Mouse (Mus musculus): Measurements from ENCODE around the gene Aff1. TPM values are rescaled to one million over a fixed set of nuclear protein-coding genes. Genes with fewer than 3 reads are reported as not detected.

The Aff1 gene
- polyA plus RNA-seq, 1 experiment from 2014 or later = 19.3 TPM

GRCm38 (mm10) chr5:103736553-103737207, 44.5 kb downstream of the Aff1 start:
- Histone ChIP-seq H3K4me3 (ENCODE audit: low read depth, low read length) (no peak overlapping the region), H3K4me2 (peak overlapping the region; percentile 64), H3K4me1 (replicated peaks; ENCODE audit: control insufficient read depth, insufficient read depth, low read length) (peaks cover 40% of the 10 kb centered on the region), H3K36me3 (ENCODE audit: control insufficient read depth, insufficient read depth, low read length) (no peaks in the 10 kb centered on the region), H3K27ac (ENCODE audit: low read depth, low read length) (peak overlapping the region; percentile 92), H3K27me3 (replicated peaks; ENCODE audit: control insufficient read depth, insufficient read depth, low read length) (no peaks in the 10 kb centered on the region), H3K9ac (ENCODE audit: low read depth, low read length) (peak overlapping the region; percentile 39), H3K9me3 (ENCODE audit: control insufficient read depth, low read length) (no peaks in the 10 kb centered on the region)
- ATAC-seq (replicated peaks; ENCODE audit: low FRiP score) (no peak), DNase-seq (ENCODE audit: low spot score) (no peak)
- WGBS = 29% methylated on average over 6 of the region's 6 CpGs

GRCm38 (mm10) chr5:103737208-103738066, 45.3 kb downstream of the Aff1 start:
- Histone ChIP-seq H3K27me3 (replicated peaks; ENCODE audit: control insufficient read depth, insufficient read depth, low read length) (no peaks in the 10 kb centered on the region), H3K36me3 (ENCODE audit: control insufficient read depth, insufficient read depth, low read length) (no peaks in the 10 kb centered on the region), H3K4me2 (peak overlapping the region; percentile 64), H3K4me1 (replicated peaks; ENCODE audit: control insufficient read depth, insufficient read depth, low read length) (peaks cover 47% of the 10 kb centered on the region), H3K27ac (ENCODE audit: low read depth, low read length) (peak overlapping the region; percentile 92), H3K9ac (ENCODE audit: low read depth, low read length) (peak overlapping the region; percentile 51), H3K9me3 (ENCODE audit: control insufficient read depth, low read length) (no peaks in the 10 kb centered on the region), H3K4me3 (ENCODE audit: low read depth, low read length) (no peak overlapping the region)
- WGBS = 31% methylated on average over 26 of the region's 26 CpGs
- ATAC-seq (replicated peaks; ENCODE audit: low FRiP score) = peak; percentile 92
- DNase-seq (ENCODE audit: low spot score) = peak; percentile 62

- H3K4me2 ChIP-seq = peak overlapping the region; percentile 64
- H3K4me3 ChIP-seq (ENCODE audit: low read depth, low read length) = no peak overlapping the region
- WGBS = 55% methylated on average over 5 of the region's 5 CpGs
- no peaks in the 10 kb centered on the region for H3K9me3 ChIP-seq (ENCODE audit: control insufficient read depth, low read length)
- H3K27me3 ChIP-seq (replicated peaks; ENCODE audit: control insufficient read depth, insufficient read depth, low read length) = no peaks in the 10 kb centered on the region
- H3K9ac ChIP-seq (ENCODE audit: low read depth, low read length) = no peak overlapping the region
- no peaks in the 10 kb centered on the region for H3K36me3 ChIP-seq (ENCODE audit: control insufficient read depth, insufficient read depth, low read length)
- DNase-seq (ENCODE audit: low spot score) = no peak
- peak overlapping the region; percentile 92 for H3K27ac ChIP-seq (ENCODE audit: low read depth, low read length)
- peaks cover 53% of the 10 kb centered on the region for H3K4me1 ChIP-seq (replicated peaks; ENCODE audit: control insufficient read depth, insufficient read depth, low read length)
- no peak for ATAC-seq (replicated peaks; ENCODE audit: low FRiP score)
Measured at GRCm38 (mm10) chr5:103738509-103738908, 46.3 kb downstream of the Aff1 start.

- WGBS = 63% methylated on average over 5 of the region's 5 CpGs
- peak overlapping the region; percentile 39 for H3K4me2 ChIP-seq
- peaks cover 53% of the 10 kb centered on the region for H3K4me1 ChIP-seq (replicated peaks; ENCODE audit: control insufficient read depth, insufficient read depth, low read length)
- H3K27me3 ChIP-seq (replicated peaks; ENCODE audit: control insufficient read depth, insufficient read depth, low read length) = no peaks in the 10 kb centered on the region
- H3K4me3 ChIP-seq (ENCODE audit: low read depth, low read length) = no peak overlapping the region
- DNase-seq (ENCODE audit: low spot score) = no peak
- peak; percentile 21 for ATAC-seq (replicated peaks; ENCODE audit: low FRiP score)
- H3K9ac ChIP-seq (ENCODE audit: low read depth, low read length) = no peak overlapping the region
- H3K36me3 ChIP-seq (ENCODE audit: control insufficient read depth, insufficient read depth, low read length) = no peaks in the 10 kb centered on the region
- no peaks in the 10 kb centered on the region for H3K9me3 ChIP-seq (ENCODE audit: control insufficient read depth, low read length)
- peak overlapping the region; percentile 72 for H3K27ac ChIP-seq (ENCODE audit: low read depth, low read length)
Measured at GRCm38 (mm10) chr5:103739163-103739562, 47.0 kb downstream of the Aff1 start.

GRCm38 (mm10) chr5:103740093-103740902, 48.1 kb downstream of the Aff1 start:
- ATAC-seq (replicated peaks; ENCODE audit: low FRiP score) (no peak), DNase-seq (ENCODE audit: low spot score) (no peak)
- WGBS = 69% methylated on average over 5 of the region's 5 CpGs
- H3K4me3 ChIP-seq (ENCODE audit: low read depth, low read length) = no peak overlapping the region
- no peaks in the 10 kb centered on the region for H3K27me3 ChIP-seq (replicated peaks; ENCODE audit: control insufficient read depth, insufficient read depth, low read length)
- H3K9ac ChIP-seq (ENCODE audit: low read depth, low read length) = peak overlapping the region; percentile 42; the same call in 1 of the 2 replicates
- H3K4me2 ChIP-seq = no peak overlapping the region
- peaks cover 59% of the 10 kb centered on the region for H3K4me1 ChIP-seq (replicated peaks; ENCODE audit: control insufficient read depth, insufficient read depth, low read length)
- no peaks in the 10 kb centered on the region for H3K36me3 ChIP-seq (ENCODE audit: control insufficient read depth, insufficient read depth, low read length)
- no peaks in the 10 kb centered on the region for H3K9me3 ChIP-seq (ENCODE audit: control insufficient read depth, low read length)
- H3K27ac ChIP-seq (ENCODE audit: low read depth, low read length) = peak overlapping the region; percentile 58; the same call in 1 of the 2 replicates

- Histone ChIP-seq H3K36me3 (ENCODE audit: control insufficient read depth, insufficient read depth, low read length) (no peaks in the 10 kb centered on the region), H3K9ac (ENCODE audit: low read depth, low read length) (no peak overlapping the region), H3K9me3 (ENCODE audit: control insufficient read depth, low read length) (no peaks in the 10 kb centered on the region), H3K27me3 (replicated peaks; ENCODE audit: control insufficient read depth, insufficient read depth, low read length) (no peaks in the 10 kb centered on the region), H3K4me1 (replicated peaks; ENCODE audit: control insufficient read depth, insufficient read depth, low read length) (peaks cover 65% of the 10 kb centered on the region), H3K27ac (ENCODE audit: low read depth, low read length) (peak overlapping the region; percentile 58), H3K4me2 (no peak overlapping the region), H3K4me3 (ENCODE audit: low read depth, low read length) (no peak overlapping the region)
- DNase-seq (ENCODE audit: low spot score) = no peak
- no peak for ATAC-seq (replicated peaks; ENCODE audit: low FRiP score)
- 78% methylated on average over 1 of the region's 1 CpGs for WGBS
Measured at GRCm38 (mm10) chr5:103740903-103741246, 48.7 kb downstream of the Aff1 start.

- Histone ChIP-seq H3K9me3 (ENCODE audit: control insufficient read depth, low read length) (no peaks in the 10 kb centered on the region), H3K27me3 (replicated peaks; ENCODE audit: control insufficient read depth, insufficient read depth, low read length) (no peaks in the 10 kb centered on the region), H3K4me2 (no peak overlapping the region; the same call in 1 of the 2 replicates), H3K36me3 (ENCODE audit: control insufficient read depth, insufficient read depth, low read length) (no peaks in the 10 kb centered on the region), H3K27ac (ENCODE audit: low read depth, low read length) (peak overlapping the region; percentile 74), H3K4me1 (replicated peaks; ENCODE audit: control insufficient read depth, insufficient read depth, low read length) (peaks cover 67% of the 10 kb centered on the region), H3K9ac (ENCODE audit: low read depth, low read length) (no peak overlapping the region), H3K4me3 (ENCODE audit: low read depth, low read length) (no peak overlapping the region)
- 38% methylated on average over 1 of the region's 1 CpGs for whole genome bisulfite sequencing
- DNase-seq (ENCODE audit: low spot score) = no peak
- ATAC-seq (replicated peaks; ENCODE audit: low FRiP score) = no peak
Measured at GRCm38 (mm10) chr5:103741443-103741842, 49.3 kb downstream of the Aff1 start.

- 0 out of 2 replicates have a peak overlapping the region, but pooled peaks have one; percentile 22 for H3K9ac ChIP-seq (ENCODE audit: low read depth, low read length)
- WGBS = 30% methylated on average over 2 of the region's 2 CpGs
- peak; percentile 84 for ATAC-seq (replicated peaks; ENCODE audit: low FRiP score)
- H3K4me2 ChIP-seq = peak overlapping the region; percentile 40
- H3K27ac ChIP-seq (ENCODE audit: low read depth, low read length) = peak overlapping the region; percentile 74
- H3K4me3 ChIP-seq (ENCODE audit: low read depth, low read length) = no peak overlapping the region
- H3K4me1 ChIP-seq (replicated peaks; ENCODE audit: control insufficient read depth, insufficient read depth, low read length) = peaks cover 62% of the 10 kb centered on the region
- H3K9me3 ChIP-seq (ENCODE audit: control insufficient read depth, low read length) = no peaks in the 10 kb centered on the region
- DNase-seq (ENCODE audit: low spot score) = no peak
- H3K36me3 ChIP-seq (ENCODE audit: control insufficient read depth, insufficient read depth, low read length) = no peaks in the 10 kb centered on the region
- H3K27me3 ChIP-seq (replicated peaks; ENCODE audit: control insufficient read depth, insufficient read depth, low read length) = no peaks in the 10 kb centered on the region
Measured at GRCm38 (mm10) chr5:103741992-103742391, 49.8 kb downstream of the Aff1 start.

All from liver, embryonic 11.5 days (tissue).